Mouse (Mus musculus) G1E (cell line): ENCODE measurements around the gene Rbm8a2. TPM values are rescaled to one million over a fixed set of nuclear protein-coding genes. Genes with fewer than 3 reads are reported as not detected.
"Not testable (repeated sequence)": the region's sequence is repeated elsewhere in the genome, so short reads cannot be mapped to it uniquely, and the experiment has no call there.

Experiments
- ATAC-seq: 2 replicates; pipeline ENCODE4 v1.8.0; 2016; ENCODE audit warnings: mild to moderate bottlenecking; ENCODE audit not compliant: insufficient number of reproducible peaks, poor library complexity, low FRiP score, severe bottlenecking; ENCODE audit errors: extremely low read depth
- DNase-seq: peaks from one replicate; pipeline ENCODE4 v3.0.0; 2012; ENCODE audit warnings: low spot score
- H3K27me3 ChIP-seq: 2 replicates; pipeline ENCODE4 v1.6.1; 2012; ENCODE audit warnings: mild to moderate bottlenecking, low read length, inconsistent platforms; ENCODE audit not compliant: insufficient read depth
- H3K36me3 ChIP-seq: replicated peaks from 2 replicates; pipeline ENCODE3; 2012; ENCODE audit warnings: mild to moderate bottlenecking, inconsistent platforms
- H3K4me1 ChIP-seq: 2 replicates; pipeline ENCODE4 v1.6.1; 2012; ENCODE audit warnings: low read depth, low read length, inconsistent platforms, mixed read lengths; ENCODE audit not compliant: insufficient read depth
- H3K4me3 ChIP-seq: 2 replicates; pipeline ENCODE4 v1.5.1; 2012; ENCODE audit warnings: low read depth, mild to moderate bottlenecking, inconsistent platforms, low read length, moderate library complexity, mixed read lengths
- H3K9me3 ChIP-seq: replicated peaks from 2 replicates; pipeline ENCODE4 v1.6.1; 2012; ENCODE audit warnings: inconsistent platforms
- CTCF ChIP-seq: IDR thresholded peaks from 2 replicates; pipeline ENCODE4 v1.5.1; 2012; ENCODE audit warnings: low read depth, low read length, inconsistent platforms, mixed read lengths
- GATA1 ChIP-seq: IDR thresholded peaks from 2 replicates; pipeline ENCODE4 v1.6.1; 2012; ENCODE audit warnings: borderline replicate concordance, low read length, inconsistent platforms, mixed read lengths
- GATA2 ChIP-seq: IDR thresholded peaks from 2 replicates; pipeline ENCODE4 v1.6.1; 2012; ENCODE audit warnings: low read depth, low read length, inconsistent platforms, borderline replicate concordance
- POLR2AphosphoS5 ChIP-seq: IDR thresholded peaks from 2 replicates; pipeline ENCODE4 v1.6.1; 2012; ENCODE audit warnings: low read depth, low read length, inconsistent platforms; ENCODE audit not compliant: insufficient replicate concordance
- TAL1 ChIP-seq: conservative IDR thresholded peaks from 2 replicates; pipeline ENCODE4 v1.6.1; 2012; ENCODE audit warnings: low read depth, low read length, inconsistent platforms, mixed read lengths
- polyA plus RNA-seq: library from polyadenylated mRNA; stranded (reverse); fragments of >175 nt; gene quantifications from 2 replicates; pipeline ENCODE4 v1.2.3, GENCODE M21; 2012
- total RNA-seq, 2 experiments: library from RNA; stranded (forward) in 1 of 2; stranded (reverse) in 1 of 2; fragments of 200-1000 nt in 1 of 2; fragments of >200 nt in 1 of 2; fragmentation: Nextera tagmentation in 1 of 2; gene quantifications; 2 replicates each; pipeline ENCODE4 v1.2.3; 2014 to 2017

Gene Rbm8a2
- not detected in 2 replicates for total RNA-seq (2014; fragmentation: Nextera tagmentation)
- 0.29 and 0.38 TPM in 2 replicates for total RNA-seq (2017)
- 0.03 TPM in 1 of 2 replicates, not detected in the other for polyA plus RNA-seq

GRCm38 (mm10) chr1:175979014-175979413 is at the start of gene Rbm8a2:
Gene Rbm8a2 (minus strand): TSS chr1:175979114.
- not testable (repeated sequence) for H3K4me1 ChIP-seq, H3K4me3 ChIP-seq, H3K36me3 ChIP-seq, H3K27me3 ChIP-seq, DNase-seq, ATAC-seq
- H3K9me3 ChIP-seq: peaks cover 15% of the 10 kb centered on the region

DNA sequence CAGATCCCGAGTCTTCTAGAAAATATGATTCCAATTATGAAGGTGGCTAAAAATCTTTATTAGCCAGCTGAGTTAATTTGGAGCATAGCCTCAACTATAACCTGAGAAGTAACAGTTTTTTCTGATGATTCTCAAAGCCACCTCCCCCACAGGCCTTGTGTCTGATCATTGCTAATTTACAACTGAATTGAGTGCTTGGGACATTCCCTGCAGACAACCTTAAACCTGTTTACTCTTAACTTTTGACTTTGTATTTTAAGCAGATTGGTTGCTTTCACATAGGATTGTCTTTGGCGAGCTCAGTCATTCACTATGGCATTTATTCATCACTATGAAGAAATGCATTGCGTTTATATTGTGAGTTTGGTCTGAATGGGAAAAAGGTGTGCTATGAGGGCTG is 49.5 kb upstream of the Rbm8a2 start:
- DNase-seq (no peak), ATAC-seq (no peak)
- TF ChIP-seq TAL1: no peak
- no peak for TF ChIP-seq POLR2AphosphoS5
- TF ChIP-seq GATA1: no peak
- TF ChIP-seq CTCF: no peak
- TF ChIP-seq GATA2: no peak

DNA sequence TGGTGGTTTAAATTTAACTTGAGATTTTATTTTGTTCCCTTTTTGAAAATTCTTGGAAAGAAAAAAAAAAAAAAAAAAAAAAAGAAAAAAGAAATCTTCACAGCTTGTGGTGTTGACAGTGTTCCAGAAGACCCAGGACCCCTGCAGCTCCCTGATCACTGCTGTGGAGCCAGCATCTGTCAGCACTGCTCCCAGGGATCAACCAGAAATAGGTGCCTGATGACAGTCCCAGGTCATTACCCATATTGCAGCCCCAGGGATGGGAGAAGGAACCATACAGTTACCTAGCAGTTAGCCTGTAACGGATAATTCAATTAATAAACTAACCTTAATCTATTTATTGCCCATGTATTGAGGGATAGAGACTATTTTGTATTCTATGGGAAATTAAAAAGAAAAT is 45.6 kb upstream of the Rbm8a2 start:
- TF ChIP-seq CTCF (no peak), TAL1 (no peak), GATA1 (no peak), GATA2 (no peak), POLR2AphosphoS5 (no peak)
- Histone ChIP-seq H3K4me1 (no peaks in the 10 kb centered on the region), H3K9me3 (peaks cover 21% of the 10 kb centered on the region), H3K27me3 (no peaks in the 10 kb centered on the region), H3K4me3 (no peak overlapping the region), H3K36me3 (no peaks in the 10 kb centered on the region)
- no peak for DNase-seq
- ATAC-seq: no peak

More for the DNA sequence above, 49.5 kb upstream of the Rbm8a2 start:
- peaks cover 10% of the 10 kb centered on the region for H3K9me3 ChIP-seq
- no peaks in the 10 kb centered on the region for H3K36me3 ChIP-seq
- H3K4me3 ChIP-seq: no peak overlapping the region
- no peaks in the 10 kb centered on the region for H3K27me3 ChIP-seq
- H3K4me1 ChIP-seq: no peaks in the 10 kb centered on the region

- H3K4me1 ChIP-seq: no peaks in the 10 kb centered on the region
- peaks cover 21% of the 10 kb centered on the region for H3K9me3 ChIP-seq
- H3K27me3 ChIP-seq: no peaks in the 10 kb centered on the region
- TF ChIP-seq GATA2: no peak
- no peak for TF ChIP-seq CTCF
- TF ChIP-seq GATA1: no peak
- TF ChIP-seq TAL1: no peak
- no peak for TF ChIP-seq POLR2AphosphoS5
- no peak overlapping the region for H3K4me3 ChIP-seq
- DNase-seq (no peak), ATAC-seq (no peak)
- no peaks in the 10 kb centered on the region for H3K36me3 ChIP-seq
These were observed 39.6 kb upstream of the Rbm8a2 start for GRCm38 (mm10) chr1:176018523-176018922.

DNA sequence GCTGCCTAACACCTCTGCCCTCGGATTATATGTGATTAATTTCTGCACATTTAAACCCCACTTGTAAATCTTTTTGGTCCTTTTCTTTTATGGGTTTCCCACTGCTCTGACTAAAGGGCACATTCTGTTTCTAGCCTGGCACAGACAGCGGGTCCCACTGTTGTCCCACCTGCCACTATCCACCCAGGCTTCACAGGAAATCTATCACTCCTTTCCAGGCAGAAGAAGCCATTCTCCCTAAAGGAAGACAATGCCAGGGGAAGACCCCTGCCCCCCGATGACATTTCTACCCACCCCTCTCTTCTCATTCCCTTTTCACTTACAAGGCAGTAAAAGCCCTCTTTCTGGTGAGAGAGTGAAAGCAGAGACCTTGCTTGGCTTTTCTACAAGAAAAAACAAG is 37.2 kb upstream of the Rbm8a2 start:
- no peaks in the 10 kb centered on the region for H3K27me3 ChIP-seq
- DNase-seq (no peak), ATAC-seq (no peak)
- no peak overlapping the region for H3K4me3 ChIP-seq
- peaks cover 18% of the 10 kb centered on the region for H3K9me3 ChIP-seq
- H3K36me3 ChIP-seq: no peaks in the 10 kb centered on the region
- no peaks in the 10 kb centered on the region for H3K4me1 ChIP-seq
- TF ChIP-seq CTCF (no peak), POLR2AphosphoS5 (no peak), TAL1 (no peak)

- Histone ChIP-seq H3K4me3 (no peak overlapping the region), H3K36me3 (no peaks in the 10 kb centered on the region), H3K4me1 (no peaks in the 10 kb centered on the region), H3K27me3 (no peaks in the 10 kb centered on the region), H3K9me3 (peaks cover 7% of the 10 kb centered on the region; the same call in 1 of the 2 replicates)
- DNase-seq (no peak), ATAC-seq (no peak)
- TF ChIP-seq GATA1: no peak
- TF ChIP-seq GATA2: no peak
- TF ChIP-seq TAL1: no peak
- no peak for TF ChIP-seq POLR2AphosphoS5
- no peak for TF ChIP-seq CTCF
These were observed 34.8 kb upstream of the Rbm8a2 start for GRCm38 (mm10) chr1:176013497-176014268.

- TF ChIP-seq GATA1 (no peak), CTCF (no peak), POLR2AphosphoS5 (no peak), TAL1 (no peak), GATA2 (no peak)
- Histone ChIP-seq H3K27me3 (no peaks in the 10 kb centered on the region), H3K36me3 (no peaks in the 10 kb centered on the region), H3K4me1 (no peaks in the 10 kb centered on the region), H3K4me3 (no peak overlapping the region), H3K9me3 (0 out of 2 replicates have a peak, but pooled peaks cover 7% of the 10 kb centered on the region)
- DNase-seq: no peak
- ATAC-seq: no peak
These were observed 32.6 kb upstream of the Rbm8a2 start for GRCm38 (mm10) chr1:176011535-176011934.
